Mouse (Mus musculus): ENCODE measurements around the gene Olfr463. TPM values are rescaled to one million over a fixed set of nuclear protein-coding genes. Genes with fewer than 3 reads are reported as not detected.
"Not testable (repeated sequence)": the region's sequence is repeated elsewhere in the genome, so short reads cannot be mapped to it uniquely, and the experiment has no call there.

Olfr463 gene
- polyA plus RNA-seq, 1 experiment from 2014 or later: not detected

DNA sequence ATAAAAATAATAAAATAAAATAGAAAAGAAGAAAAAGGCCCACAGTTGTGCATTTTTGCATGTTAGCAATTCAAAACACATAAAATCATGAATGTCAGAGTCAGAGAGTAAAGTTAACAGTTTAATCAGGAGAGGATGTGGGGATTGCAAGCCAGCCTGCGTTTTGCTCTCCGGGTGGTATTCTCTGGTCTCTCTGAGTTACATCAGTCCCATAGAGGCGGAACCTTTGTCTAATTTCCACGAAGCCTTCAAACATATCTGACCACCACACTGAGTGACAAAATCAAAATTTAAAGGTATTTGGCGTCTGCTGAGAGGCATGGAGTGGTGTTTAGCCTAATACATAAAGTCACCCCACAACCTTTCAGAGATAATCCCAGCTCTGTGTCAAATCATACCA lies 12.3 kb downstream of the Olfr463 start:
- 57% methylated on average over 5 of the region's 5 CpGs for WGBS (ENCODE audit: insufficient replicate concordance)
- no peaks in the 10 kb centered on the region for H3K9me3 ChIP-seq (replicated peaks; ENCODE audit: control insufficient read depth, low read length)
- H3K27ac ChIP-seq (ENCODE audit: low read length): no peak overlapping the region

DNA sequence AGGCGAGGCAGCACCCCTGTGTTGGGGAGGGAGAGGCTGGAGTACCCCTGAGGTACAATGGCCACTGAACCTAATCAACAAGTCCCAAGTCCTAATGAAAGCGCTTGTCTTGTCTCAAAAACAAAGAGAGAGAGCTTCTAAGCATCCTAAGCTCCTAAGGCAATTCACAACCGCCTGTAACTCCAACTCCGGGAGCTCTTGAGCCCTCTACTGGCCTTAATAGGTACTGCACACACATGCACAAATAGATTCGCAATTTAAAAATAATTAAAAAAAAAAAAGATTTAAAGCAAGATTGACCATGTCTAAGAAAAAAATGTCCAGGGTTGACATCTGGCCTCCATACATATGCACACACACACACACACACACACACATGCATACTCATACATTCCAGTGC lies 13.7 kb downstream of the Olfr463 start:
- Histone ChIP-seq H3K27ac (ENCODE audit: low read length) (no peak overlapping the region), H3K4me3 (ENCODE audit: low read depth, low read length) (no peak overlapping the region), H3K9ac (ENCODE audit: low read depth, low read length) (no peak overlapping the region), H3K4me2 (ENCODE audit: low read depth, low read length) (no peak overlapping the region), H3K4me1 (ENCODE audit: control insufficient read depth, low read depth, low read length) (no peaks in the 10 kb centered on the region), H3K27me3 (ENCODE audit: control insufficient read depth, insufficient read depth, low read depth, low read length) (no peaks in the 10 kb centered on the region), H3K9me3 (replicated peaks; ENCODE audit: control insufficient read depth, low read length) (no peaks in the 10 kb centered on the region), H3K36me3 (ENCODE audit: control insufficient read depth, insufficient read depth) (no peaks in the 10 kb centered on the region)
- no peak for ATAC-seq (ENCODE audit: low read depth)
- 31% methylated on average over 5 of the region's 5 CpGs for WGBS (ENCODE audit: insufficient replicate concordance)

More for the DNA sequence above, 12.3 kb downstream of the Olfr463 start:
- no peak for ATAC-seq (ENCODE audit: low read depth)
- H3K4me2 ChIP-seq (ENCODE audit: low read depth, low read length): no peak overlapping the region
- H3K4me1 ChIP-seq (ENCODE audit: control insufficient read depth, low read depth, low read length): no peaks in the 10 kb centered on the region
- H3K9ac ChIP-seq (ENCODE audit: low read depth, low read length): no peak overlapping the region
- no peaks in the 10 kb centered on the region for H3K27me3 ChIP-seq (ENCODE audit: control insufficient read depth, insufficient read depth, low read depth, low read length)
- no peak overlapping the region for H3K4me3 ChIP-seq (ENCODE audit: low read depth, low read length)
- H3K36me3 ChIP-seq (ENCODE audit: control insufficient read depth, insufficient read depth): no peaks in the 10 kb centered on the region

DNA sequence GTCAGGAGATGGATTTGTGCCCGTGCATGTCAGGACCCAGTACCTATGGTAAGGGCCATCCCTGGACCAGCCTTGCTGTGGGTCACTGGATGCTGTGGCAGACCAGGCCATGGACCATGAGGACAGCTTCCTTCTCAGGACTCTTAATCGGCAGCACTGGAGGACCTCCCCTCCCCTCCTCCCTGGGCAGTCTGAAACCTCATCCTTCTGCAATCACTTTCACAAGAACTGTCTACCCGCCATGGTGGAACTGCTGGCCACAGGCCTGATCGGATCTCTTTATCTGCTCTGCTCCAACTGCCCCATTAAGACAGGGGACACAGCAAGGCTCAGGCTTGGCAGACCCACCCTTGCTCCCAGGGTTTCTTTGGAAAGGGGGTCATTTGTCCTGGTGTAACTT lies 15.5 kb downstream of the Olfr463 start:
- no peak for ATAC-seq (ENCODE audit: low read depth)
- no peaks in the 10 kb centered on the region for H3K27me3 ChIP-seq (ENCODE audit: control insufficient read depth, insufficient read depth, low read depth, low read length)
- 40% methylated on average over 4 of the region's 4 CpGs for WGBS (ENCODE audit: insufficient replicate concordance)

DNA sequence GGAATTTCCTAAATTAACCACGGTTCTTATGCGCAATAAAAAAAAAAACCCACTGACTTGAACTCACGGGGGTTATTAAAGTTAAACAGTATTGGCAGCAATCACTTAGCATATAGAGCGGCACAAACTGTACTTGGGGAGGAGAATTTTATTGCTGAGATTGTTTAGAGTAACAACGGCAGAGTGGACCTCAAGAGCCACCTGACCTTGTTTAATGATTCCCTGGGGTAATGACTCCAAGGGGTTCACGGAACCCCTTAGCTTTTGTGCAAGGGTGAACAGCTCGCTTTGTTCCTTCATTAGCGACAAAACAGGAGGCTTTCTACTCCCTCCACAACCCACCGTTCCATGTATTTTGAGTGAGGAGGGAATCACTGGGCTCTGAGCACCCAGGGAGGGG lies 17.4 kb downstream of the Olfr463 start:
- Histone ChIP-seq H3K4me3 (ENCODE audit: low read depth, low read length) (no peak overlapping the region), H3K4me2 (ENCODE audit: low read depth, low read length) (no peak overlapping the region), H3K27me3 (ENCODE audit: control insufficient read depth, insufficient read depth, low read depth, low read length) (no peaks in the 10 kb centered on the region; the same call in 1 of the 2 replicates), H3K4me1 (ENCODE audit: control insufficient read depth, low read depth, low read length) (no peaks in the 10 kb centered on the region), H3K9me3 (replicated peaks; ENCODE audit: control insufficient read depth, low read length) (no peaks in the 10 kb centered on the region), H3K36me3 (ENCODE audit: control insufficient read depth, insufficient read depth) (no peaks in the 10 kb centered on the region), H3K9ac (ENCODE audit: low read depth, low read length) (no peak overlapping the region), H3K27ac (ENCODE audit: low read length) (no peak overlapping the region)
- no peak for ATAC-seq (ENCODE audit: low read depth)
- 67% methylated on average over 9 of the region's 9 CpGs for WGBS (ENCODE audit: insufficient replicate concordance)

More for the DNA sequence above, 15.5 kb downstream of the Olfr463 start:
- no peak overlapping the region for H3K4me2 ChIP-seq (ENCODE audit: low read depth, low read length)
- no peaks in the 10 kb centered on the region for H3K4me1 ChIP-seq (ENCODE audit: control insufficient read depth, low read depth, low read length)
- no peak overlapping the region for H3K9ac ChIP-seq (ENCODE audit: low read depth, low read length)
- no peak overlapping the region for H3K27ac ChIP-seq (ENCODE audit: low read length)
- no peak overlapping the region for H3K4me3 ChIP-seq (ENCODE audit: low read depth, low read length)
- no peaks in the 10 kb centered on the region for H3K36me3 ChIP-seq (ENCODE audit: control insufficient read depth, insufficient read depth)
- H3K9me3 ChIP-seq (replicated peaks; ENCODE audit: control insufficient read depth, low read length): no peaks in the 10 kb centered on the region

DNA sequence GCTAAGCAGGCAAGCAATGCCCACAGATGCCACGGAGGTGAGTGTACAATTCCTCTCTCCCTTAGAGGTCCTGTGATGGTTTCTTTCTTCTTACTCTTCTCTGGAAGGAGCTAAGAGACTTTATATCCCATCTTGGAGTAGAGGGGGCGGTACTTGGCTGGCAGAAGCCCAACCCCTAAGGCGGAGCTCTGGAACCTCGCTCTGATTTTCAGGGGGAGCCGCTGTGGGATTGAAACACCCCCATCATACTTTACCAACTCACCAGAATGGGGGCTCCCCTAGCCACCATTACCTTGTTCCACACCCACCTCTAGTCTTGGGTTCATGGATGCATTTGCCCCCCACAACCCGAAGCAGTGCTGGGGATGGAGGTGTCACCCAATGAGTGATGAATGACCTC lies 21.8 kb downstream of the Olfr463 start, which contains the start of gene Epx:
Epx (minus strand) TSS at position 101 of the 400 bp plus-strand sequence.
- Histone ChIP-seq H3K27ac (ENCODE audit: low read length) (no peak within 1 kb of the TSS), H3K36me3 (ENCODE audit: control insufficient read depth, insufficient read depth) (no peaks in the 10 kb centered on the region), H3K4me1 (ENCODE audit: control insufficient read depth, low read depth, low read length) (no peaks in the 10 kb centered on the region), H3K27me3 (ENCODE audit: control insufficient read depth, insufficient read depth, low read depth, low read length) (no peaks in the 10 kb centered on the region; the same call in 1 of the 2 replicates), H3K4me2 (ENCODE audit: low read depth, low read length) (no peak within 1 kb of the TSS), H3K9me3 (replicated peaks; ENCODE audit: control insufficient read depth, low read length) (no peaks in the 10 kb centered on the region), H3K4me3 (ENCODE audit: low read depth, low read length) (no peak within 1 kb of the TSS), H3K9ac (ENCODE audit: low read depth, low read length) (no peak within 1 kb of the TSS)
- WGBS (ENCODE audit: insufficient replicate concordance): 67% methylated on average over 6 of the region's 6 CpGs
- ATAC-seq (ENCODE audit: low read depth): no peak

DNA sequence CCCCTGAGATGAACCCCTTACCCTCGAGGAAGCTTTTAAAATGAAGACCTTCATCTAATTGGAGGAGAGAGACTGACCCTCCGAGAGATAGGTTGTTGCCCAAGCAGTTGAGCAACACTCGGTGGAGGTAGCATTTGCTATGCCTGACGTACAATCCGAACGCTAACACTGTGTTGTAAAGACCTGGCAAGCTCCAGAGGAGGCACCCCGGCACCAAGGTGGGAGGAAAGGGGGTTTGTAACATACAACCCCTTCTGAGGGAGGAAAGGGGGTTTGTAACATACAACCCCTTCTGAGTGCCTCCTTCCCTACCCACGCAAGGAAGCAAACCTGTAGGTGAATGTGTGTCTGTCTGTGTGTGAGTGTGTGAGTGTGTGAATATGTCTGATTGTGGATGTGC lies 25.4 kb downstream of the Olfr463 start:
- no peak overlapping the region for H3K4me3 ChIP-seq (ENCODE audit: low read depth, low read length)
- no peak overlapping the region for H3K4me2 ChIP-seq (ENCODE audit: low read depth, low read length)
- ATAC-seq (ENCODE audit: low read depth): no peak
- no peaks in the 10 kb centered on the region; the same call in 1 of the 2 replicates for H3K27me3 ChIP-seq (ENCODE audit: control insufficient read depth, insufficient read depth, low read depth, low read length)
- H3K9me3 ChIP-seq (replicated peaks; ENCODE audit: control insufficient read depth, low read length): no peaks in the 10 kb centered on the region
- WGBS (ENCODE audit: insufficient replicate concordance): 42% methylated on average over 8 of the region's 8 CpGs
- H3K4me1 ChIP-seq (ENCODE audit: control insufficient read depth, low read depth, low read length): no peaks in the 10 kb centered on the region
- H3K27ac ChIP-seq (ENCODE audit: low read length): no peak overlapping the region
- H3K9ac ChIP-seq (ENCODE audit: low read depth, low read length): no peak overlapping the region
- H3K36me3 ChIP-seq (ENCODE audit: control insufficient read depth, insufficient read depth): no peaks in the 10 kb centered on the region

DNA sequence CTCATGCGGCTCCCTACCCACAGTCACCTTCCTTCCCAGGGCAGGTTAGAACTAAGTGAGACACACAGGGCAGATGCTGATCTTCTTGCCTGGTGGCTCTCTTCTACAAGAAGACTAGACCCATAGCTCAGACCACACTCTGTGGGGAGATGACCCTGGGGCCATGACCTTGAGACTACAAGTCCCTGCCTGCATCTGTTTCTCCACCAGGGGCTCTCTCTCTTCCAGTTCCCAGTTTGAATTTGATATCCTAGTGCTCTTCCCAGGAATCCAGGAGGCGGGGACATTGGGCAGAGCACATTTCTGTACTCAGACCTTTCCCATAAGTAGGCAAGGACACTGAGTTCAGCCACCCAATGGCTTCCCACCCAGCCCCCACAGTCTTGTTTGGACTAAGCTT lies 27.1 kb downstream of the Olfr463 start:
- Histone ChIP-seq H3K4me1 (ENCODE audit: control insufficient read depth, low read depth, low read length) (no peaks in the 10 kb centered on the region), H3K9ac (ENCODE audit: low read depth, low read length) (no peak overlapping the region), H3K4me3 (ENCODE audit: low read depth, low read length) (no peak overlapping the region), H3K9me3 (replicated peaks; ENCODE audit: control insufficient read depth, low read length) (no peaks in the 10 kb centered on the region), H3K4me2 (ENCODE audit: low read depth, low read length) (no peak overlapping the region), H3K36me3 (ENCODE audit: control insufficient read depth, insufficient read depth) (no peaks in the 10 kb centered on the region), H3K27ac (ENCODE audit: low read length) (no peak overlapping the region), H3K27me3 (ENCODE audit: control insufficient read depth, insufficient read depth, low read depth, low read length) (no peaks in the 10 kb centered on the region)
- ATAC-seq (ENCODE audit: low read depth): no peak
- WGBS (ENCODE audit: insufficient replicate concordance): 68% methylated on average over 2 of the region's 2 CpGs

DNA sequence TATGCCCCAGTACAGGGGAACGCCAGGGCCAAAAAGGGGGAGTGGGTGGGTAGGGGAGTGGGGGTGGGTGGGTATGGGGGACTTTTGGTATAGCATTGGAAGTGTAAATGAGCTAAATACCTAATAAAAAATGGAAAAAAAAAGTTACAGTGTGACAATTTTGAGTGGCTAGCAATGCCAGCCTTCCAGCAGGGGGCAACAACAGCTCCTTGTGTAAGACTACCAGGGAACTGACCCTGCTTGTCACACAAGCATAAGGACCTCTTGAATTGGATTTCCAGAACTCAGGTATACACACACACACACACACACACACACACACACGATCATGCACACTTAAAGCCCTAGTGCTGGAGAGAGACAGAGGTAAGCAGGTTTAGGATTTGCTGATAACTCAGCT lies 30.3 kb downstream of the Olfr463 start:
- ATAC-seq (ENCODE audit: low read depth); H3K4me2 ChIP-seq (ENCODE audit: low read depth, low read length); H3K4me3 ChIP-seq (ENCODE audit: low read depth, low read length); H3K9ac ChIP-seq (ENCODE audit: low read depth, low read length); H3K27me3 ChIP-seq (ENCODE audit: control insufficient read depth, insufficient read depth, low read depth, low read length); H3K36me3 ChIP-seq (ENCODE audit: control insufficient read depth, insufficient read depth); H3K4me1 ChIP-seq (ENCODE audit: control insufficient read depth, low read depth, low read length); H3K9me3 ChIP-seq (replicated peaks; ENCODE audit: control insufficient read depth, low read length); H3K27ac ChIP-seq (ENCODE audit: low read length): not testable (repeated sequence)
- WGBS (ENCODE audit: insufficient replicate concordance): 27% methylated on average over 1 of the region's 2 CpGs

DNA sequence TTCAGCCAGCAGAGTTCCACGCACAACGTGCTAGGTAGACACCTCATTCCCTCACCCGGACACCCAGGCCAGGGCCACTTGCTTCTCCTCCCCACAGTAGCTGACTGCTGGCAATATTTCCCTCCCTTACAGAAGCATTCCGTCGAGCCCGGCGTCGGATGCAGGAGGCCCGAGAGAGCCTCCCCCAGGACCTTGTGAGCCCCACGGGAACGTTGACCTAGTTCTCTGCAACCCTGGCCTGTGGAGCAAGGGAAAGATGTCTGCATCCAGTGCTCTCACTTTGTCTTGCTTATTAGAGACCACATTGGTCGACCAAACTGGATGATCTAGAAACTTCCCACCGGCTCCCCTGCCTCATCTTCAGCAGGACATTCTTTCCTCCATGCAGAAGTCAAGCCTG lies 34.4 kb downstream of the Olfr463 start:
- H3K36me3 ChIP-seq (ENCODE audit: control insufficient read depth, insufficient read depth): no peaks in the 10 kb centered on the region
- no peak for ATAC-seq (ENCODE audit: low read depth)
- 75% methylated on average over 13 of the region's 13 CpGs for WGBS (ENCODE audit: insufficient replicate concordance)

More for the DNA sequence above, 34.4 kb downstream of the Olfr463 start:
- Histone ChIP-seq H3K27ac (ENCODE audit: low read length) (no peak overlapping the region), H3K9me3 (replicated peaks; ENCODE audit: control insufficient read depth, low read length) (no peaks in the 10 kb centered on the region), H3K4me1 (ENCODE audit: control insufficient read depth, low read depth, low read length) (no peaks in the 10 kb centered on the region), H3K4me3 (ENCODE audit: low read depth, low read length) (no peak overlapping the region), H3K4me2 (ENCODE audit: low read depth, low read length) (no peak overlapping the region), H3K27me3 (ENCODE audit: control insufficient read depth, insufficient read depth, low read depth, low read length) (no peaks in the 10 kb centered on the region), H3K9ac (ENCODE audit: low read depth, low read length) (no peak overlapping the region)

Data from liver, embryonic 16.5 days (tissue).